Mouse (Mus musculus) heart, embryonic 11.5 days (tissue): Measurements from ENCODE around the gene Hsd17b3. TPM values are rescaled to one million over a fixed set of nuclear protein-coding genes. Genes with fewer than 3 reads are reported as not detected.

ENCODE experiments used
- ATAC-seq: fragments of 200-750 bp; cut with Nextera tagmentation; replicated peaks from 2 replicates; pipeline ENCODE4 v1.8.0; 2017; ENCODE audit warnings: moderate library complexity; ENCODE audit not compliant: insufficient number of reproducible peaks, low FRiP score, low TSS enrichment
- H3K27ac ChIP-seq: fragments of 300-500 bp; sonication (generic); 2 replicates; pipeline ENCODE4 v1.5.1; 2014; ENCODE audit warnings: mild to moderate bottlenecking, low read depth, low read length
- H3K27me3 ChIP-seq: fragments of 300-500 bp; sonication (generic); 2 replicates; pipeline ENCODE4 v1.6.1; 2014; ENCODE audit warnings: mild to moderate bottlenecking, low read length, mixed read lengths; ENCODE audit not compliant: control insufficient read depth, insufficient read depth
- H3K36me3 ChIP-seq: fragments of 300-500 bp; sonication (generic); 2 replicates; pipeline ENCODE4 v1.6.1; 2014; ENCODE audit warnings: mild to moderate bottlenecking, low read length, moderate library complexity, mixed read lengths; ENCODE audit not compliant: control insufficient read depth, insufficient read depth
- H3K4me1 ChIP-seq: fragments of 300-500 bp; sonication (generic); 2 replicates; pipeline ENCODE4 v1.6.1; 2014; ENCODE audit warnings: low read length; ENCODE audit not compliant: control insufficient read depth, insufficient read depth
- H3K4me2 ChIP-seq: fragments of 300-500 bp; sonication (generic); 2 replicates; pipeline ENCODE4 v1.6.1; 2014; ENCODE audit warnings: mild to moderate bottlenecking, moderate library complexity
- H3K4me3 ChIP-seq: fragments of 300-500 bp; sonication (generic); 2 replicates; pipeline ENCODE4 v1.5.1; 2014; ENCODE audit warnings: low read depth, low read length
- H3K9ac ChIP-seq: fragments of 300-500 bp; sonication (generic); 2 replicates; pipeline ENCODE4 v1.6.1; 2014; ENCODE audit warnings: mild to moderate bottlenecking, low read depth, low read length, moderate library complexity
- H3K9me3 ChIP-seq: fragments of 300-500 bp; sonication (generic); replicated peaks from 2 replicates; pipeline ENCODE4 v1.6.1; 2016; ENCODE audit warnings: low read length; ENCODE audit not compliant: control insufficient read depth
- WGBS: fragments of 180-500 bp; shearing (Covaris S2); extraction: QIAGEN DNeasy Blood & Tissue Kit; methylation state at CpG from one replicate; pipeline ENCODE4 v1.1.7; 2014; ENCODE audit not compliant: insufficient replicate concordance; 5-methylcytosine and 5-hydroxymethylcytosine counted together
- polyA plus RNA-seq: library from polyadenylated mRNA; unstranded; fragments of >200 nt; fragmentation: Nextera tagmentation; extraction: Ambion mirVana; gene quantifications from 2 replicates; pipeline ENCODE4 v1.2.1, GENCODE M21; 2014

Gene Hsd17b3
- polyA plus RNA-seq, 1 experiment from 2014 or later: not detected

- H3K4me1 ChIP-seq: peaks cover 11% of the 10 kb centered on the region
- WGBS: 77% methylated on average over 15 of the region's 15 CpGs
- H3K9ac ChIP-seq: no peak overlapping the region
- no peaks in the 10 kb centered on the region for H3K36me3 ChIP-seq
- no peak overlapping the region for H3K4me3 ChIP-seq
- H3K4me2 ChIP-seq: no peak overlapping the region
- no peaks in the 10 kb centered on the region for H3K9me3 ChIP-seq
- no peaks in the 10 kb centered on the region for H3K27me3 ChIP-seq
- no peak for ATAC-seq
- H3K27ac ChIP-seq: no peak overlapping the region
These were observed 66.1 kb downstream of the Hsd17b3 start for GRCm38 (mm10) chr13:64022786-64023468.

DNA sequence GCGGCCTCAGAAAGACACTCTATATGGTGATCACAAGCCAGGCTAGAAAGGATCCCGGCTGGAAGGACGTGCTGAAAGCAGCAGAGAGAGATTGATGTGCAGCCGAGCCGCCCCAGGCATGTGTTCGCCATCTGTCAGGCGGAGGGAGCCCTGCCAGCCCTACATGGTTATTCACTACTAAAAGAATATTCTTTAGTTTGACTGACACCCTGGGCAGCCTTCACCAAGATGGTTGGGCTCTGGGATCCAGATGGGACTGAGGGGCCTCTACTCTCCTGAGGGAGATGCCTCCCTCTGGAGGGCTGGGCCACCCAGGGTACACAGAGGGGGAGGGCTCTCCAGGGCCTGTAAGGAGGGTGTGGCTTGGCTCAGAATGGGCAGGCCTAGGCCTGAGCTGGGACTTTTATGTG, 68.1 kb downstream of the Hsd17b3 start:
- 25% methylated on average over 7 of the region's 7 CpGs for WGBS
- Histone ChIP-seq H3K4me2 (peak overlapping the region; percentile 47), H3K9me3 (no peaks in the 10 kb centered on the region), H3K36me3 (no peaks in the 10 kb centered on the region), H3K27ac (no peak overlapping the region), H3K9ac (no peak overlapping the region), H3K4me3 (no peak overlapping the region), H3K4me1 (peaks cover 11% of the 10 kb centered on the region), H3K27me3 (no peaks in the 10 kb centered on the region)
- peak; percentile 84 for ATAC-seq

- H3K27me3 ChIP-seq: no peaks in the 10 kb centered on the region
- no peaks in the 10 kb centered on the region for H3K36me3 ChIP-seq
- ATAC-seq: no peak
- no peaks in the 10 kb centered on the region for H3K9me3 ChIP-seq
- H3K9ac ChIP-seq: no peak overlapping the region
- no peak overlapping the region for H3K4me2 ChIP-seq
- 72% methylated on average over 10 of the region's 10 CpGs for WGBS
- H3K27ac ChIP-seq: no peak overlapping the region
- no peak overlapping the region for H3K4me3 ChIP-seq
- H3K4me1 ChIP-seq: peaks cover 11% of the 10 kb centered on the region
These were observed 70.4 kb downstream of the Hsd17b3 start for GRCm38 (mm10) chr13:64018586-64019141.

GRCm38 (mm10) chr13:64016048-64016447, 73.0 kb downstream of the Hsd17b3 start:
- WGBS: 70% methylated on average over 4 of the region's 4 CpGs
- no peak for ATAC-seq
- Histone ChIP-seq H3K4me2 (no peak overlapping the region), H3K36me3 (no peaks in the 10 kb centered on the region), H3K9me3 (no peaks in the 10 kb centered on the region), H3K27me3 (no peaks in the 10 kb centered on the region), H3K4me1 (peaks cover 7% of the 10 kb centered on the region), H3K9ac (no peak overlapping the region), H3K4me3 (no peak overlapping the region), H3K27ac (no peak overlapping the region)

DNA sequence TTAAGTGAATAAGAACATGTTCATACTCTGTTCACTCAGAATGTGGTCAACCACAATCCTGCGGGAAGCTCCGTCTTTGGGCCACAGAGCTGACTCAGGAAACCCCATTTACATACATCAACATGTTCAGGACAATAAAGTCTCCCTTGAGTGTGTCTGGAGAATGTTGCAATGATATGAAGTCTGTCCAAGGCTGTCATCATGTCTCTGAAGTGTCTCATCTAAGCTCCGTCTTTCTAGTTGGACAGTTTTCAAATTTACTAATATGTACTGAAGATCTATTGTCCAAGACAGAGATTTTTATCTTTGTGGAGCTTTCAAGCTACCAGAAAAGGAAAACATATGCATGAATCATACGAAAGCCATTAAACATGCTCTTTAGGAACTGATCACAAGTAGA, 77.9 kb downstream of the Hsd17b3 start:
- H3K9ac ChIP-seq: no peak overlapping the region
- no peaks in the 10 kb centered on the region for H3K9me3 ChIP-seq
- H3K4me1 ChIP-seq: no peaks in the 10 kb centered on the region
- H3K27ac ChIP-seq: no peak overlapping the region
- no peak overlapping the region for H3K4me3 ChIP-seq
- 66% methylated on average over 4 of the region's 4 CpGs for WGBS
- ATAC-seq: no peak
- no peak overlapping the region for H3K4me2 ChIP-seq
- H3K27me3 ChIP-seq: no peaks in the 10 kb centered on the region
- H3K36me3 ChIP-seq: no peaks in the 10 kb centered on the region

Other genes starting within 250 kb of the Hsd17b3 start
- gene Slc35d2, start 40.1 kb upstream of the Hsd17b3 start, polyA plus RNA-seq: 7.4 and 8.2 TPM in 2 replicates
- 23.7 and 25.4 TPM in 2 replicates for gene Zfp367, start 64.0 kb upstream of the Hsd17b3 start, polyA plus RNA-seq
- 42.2 and 50.2 TPM in 2 replicates for gene Habp4, start 72.6 kb upstream of the Hsd17b3 start, polyA plus RNA-seq
- 21.6 and 29.5 TPM in 2 replicates for gene Cdc14b, start 186.1 kb upstream of the Hsd17b3 start, polyA plus RNA-seq
- gene Aaed1, start 223.5 kb upstream of the Hsd17b3 start, polyA plus RNA-seq: 68.4 and 71.4 TPM in 2 replicates